Mouse (Mus musculus) heart, postnatal 0 days (tissue): ENCODE measurements around the gene Wdfy1.

Source experiments
- CTCF ChIP-seq: IDR thresholded peaks from 2 replicates; pipeline ENCODE4 v1.5.1; 2016; ENCODE audit warnings: antibody characterized with exemption, control low read depth, low read depth
- EP300 ChIP-seq: IDR thresholded peaks from 2 replicates; pipeline ENCODE4 v1.6.1; 2016; ENCODE audit warnings: antibody characterized with exemption, low read depth

DNA sequence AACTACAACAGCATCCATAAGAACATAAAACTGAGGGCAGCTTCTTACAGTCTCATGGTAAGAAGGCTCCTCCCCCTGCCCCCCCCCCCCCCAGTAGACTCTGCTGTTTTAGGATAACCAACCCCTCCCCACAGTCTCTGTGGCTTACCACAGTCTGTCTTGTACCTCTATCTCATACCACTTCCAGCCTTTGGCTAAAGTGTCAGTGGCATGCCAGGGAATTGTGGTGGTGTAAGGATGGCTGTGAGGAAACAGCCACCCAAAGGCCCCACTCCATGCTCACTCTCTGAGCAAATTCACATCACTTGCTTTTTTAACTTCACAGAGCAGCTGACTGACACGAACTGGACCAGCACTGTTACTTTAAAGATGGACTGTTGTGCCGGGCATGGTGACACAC lies 77.4 kb downstream of the Wdfy1 start:
- no peak for TF ChIP-seq EP300
- TF ChIP-seq CTCF, result no peak
